Mouse (Mus musculus): ENCODE data around the gene Cubn. TPM values are rescaled to one million over a fixed set of nuclear protein-coding genes. Genes with fewer than 3 reads are reported as not detected.

Gene Cubn
- polyA plus RNA-seq, 1 experiment from 2014 or later: 5.2 TPM

DNA sequence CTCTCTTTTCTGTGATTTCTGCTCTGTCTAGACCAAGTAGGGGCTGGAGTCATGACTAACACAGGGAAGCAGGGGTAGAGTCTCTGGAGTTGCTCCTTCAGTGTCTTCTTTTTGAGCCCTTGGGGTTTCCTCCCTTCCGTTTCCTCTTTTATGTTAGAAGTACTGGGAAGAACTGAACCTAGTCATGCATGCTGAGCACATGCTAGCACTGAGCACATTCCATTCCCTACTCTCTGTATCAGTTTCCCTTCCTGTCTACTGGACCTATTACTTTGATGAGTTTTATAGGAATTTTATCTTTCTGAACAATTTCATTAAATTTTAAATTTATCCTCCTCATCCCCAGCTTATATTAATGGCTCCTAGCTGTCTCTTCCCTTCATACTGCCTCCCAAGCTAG lies 52.6 kb downstream of the Cubn start:
- Histone ChIP-seq H3K9ac (ENCODE audit: low read length) (no peak overlapping the region), H3K27ac (ENCODE audit: low read depth) (no peak overlapping the region), H3K27me3 (replicated peaks; ENCODE audit: control insufficient read depth, insufficient read depth, low read length) (no peaks in the 10 kb centered on the region), H3K4me2 (ENCODE audit: low read length) (no peak overlapping the region), H3K4me3 (ENCODE audit: low read depth, low read length) (no peak overlapping the region), H3K9me3 (ENCODE audit: control insufficient read depth, low read length) (no peaks in the 10 kb centered on the region), H3K36me3 (ENCODE audit: control insufficient read depth, insufficient read depth, low read length) (no peaks in the 10 kb centered on the region), H3K4me1 (replicated peaks; ENCODE audit: control insufficient read depth, insufficient read depth, low read length) (no peaks in the 10 kb centered on the region)
- DNase-seq (ENCODE audit: low spot score): no peak
- 82% methylated on average over 1 of the region's 1 CpGs for WGBS
- ATAC-seq (replicated peaks; ENCODE audit: low FRiP score, low TSS enrichment, low read depth): no peak

GRCm38 (mm10) chr2:13438275-13438845 lies 53.3 kb downstream of the Cubn start:
- no peak for DNase-seq (ENCODE audit: low spot score)
- no peak overlapping the region for H3K9ac ChIP-seq (ENCODE audit: low read length)
- WGBS: 81% methylated on average over 3 of the region's 3 CpGs
- H3K27me3 ChIP-seq (replicated peaks; ENCODE audit: control insufficient read depth, insufficient read depth, low read length): no peaks in the 10 kb centered on the region
- H3K27ac ChIP-seq (ENCODE audit: low read depth): no peak overlapping the region
- H3K9me3 ChIP-seq (ENCODE audit: control insufficient read depth, low read length): no peaks in the 10 kb centered on the region
- no peak overlapping the region for H3K4me2 ChIP-seq (ENCODE audit: low read length)
- H3K36me3 ChIP-seq (ENCODE audit: control insufficient read depth, insufficient read depth, low read length): no peaks in the 10 kb centered on the region
- H3K4me3 ChIP-seq (ENCODE audit: low read depth, low read length): no peak overlapping the region
- ATAC-seq (replicated peaks; ENCODE audit: low FRiP score, low TSS enrichment, low read depth): no peak
- H3K4me1 ChIP-seq (replicated peaks; ENCODE audit: control insufficient read depth, insufficient read depth, low read length): no peaks in the 10 kb centered on the region

GRCm38 (mm10) chr2:13432002-13432401 lies 59.6 kb downstream of the Cubn start:
- Histone ChIP-seq H3K9me3 (ENCODE audit: control insufficient read depth, low read length) (no peaks in the 10 kb centered on the region), H3K27me3 (replicated peaks; ENCODE audit: control insufficient read depth, insufficient read depth, low read length) (no peaks in the 10 kb centered on the region), H3K4me3 (ENCODE audit: low read depth, low read length) (no peak overlapping the region), H3K9ac (ENCODE audit: low read length) (no peak overlapping the region), H3K4me1 (replicated peaks; ENCODE audit: control insufficient read depth, insufficient read depth, low read length) (no peaks in the 10 kb centered on the region), H3K36me3 (ENCODE audit: control insufficient read depth, insufficient read depth, low read length) (no peaks in the 10 kb centered on the region), H3K4me2 (ENCODE audit: low read length) (no peak overlapping the region), H3K27ac (ENCODE audit: low read depth) (no peak overlapping the region)
- 76% methylated on average over 4 of the region's 4 CpGs for WGBS
- ATAC-seq (replicated peaks; ENCODE audit: low FRiP score, low TSS enrichment, low read depth) (no peak), DNase-seq (ENCODE audit: low spot score) (no peak)

DNA sequence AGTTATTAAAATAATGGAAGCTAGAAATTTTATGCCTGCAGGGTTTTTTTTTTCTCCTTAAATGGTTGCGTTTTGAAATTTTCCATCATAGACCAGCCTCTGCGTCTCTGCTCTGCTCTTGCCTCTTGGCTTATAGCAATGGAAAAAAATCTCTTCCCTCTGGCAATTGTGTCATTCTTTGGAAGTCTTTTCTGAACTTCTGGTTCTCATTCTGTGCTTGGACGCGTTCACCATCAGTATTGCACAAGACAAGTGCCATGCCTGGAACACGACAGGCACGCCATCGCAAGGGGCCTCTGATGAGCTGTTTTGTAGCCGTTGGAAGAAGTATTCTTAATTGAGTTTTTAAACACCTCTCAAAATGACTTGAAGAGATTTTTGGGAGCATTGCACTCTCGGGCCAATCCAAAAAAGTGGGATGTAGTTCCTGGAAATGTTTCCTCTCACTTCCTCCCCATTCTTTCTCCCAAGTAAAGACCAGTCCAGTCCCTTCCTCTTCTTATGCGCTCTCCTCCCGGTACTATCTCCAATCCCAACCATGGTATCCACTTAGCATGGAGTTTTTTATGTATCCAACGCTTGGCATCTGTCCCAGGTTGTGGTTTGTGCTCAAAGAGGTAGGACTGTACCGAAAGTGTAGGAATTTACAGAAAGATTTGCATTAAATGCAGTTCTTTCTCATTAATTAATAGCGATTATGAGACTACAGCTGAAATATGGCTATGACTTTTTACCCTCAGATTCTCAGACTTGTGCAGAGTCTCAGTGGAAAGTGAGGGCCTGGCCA lies 69.4 kb downstream of the Cubn start:
- DNase-seq (ENCODE audit: low spot score): no peak

DNA sequence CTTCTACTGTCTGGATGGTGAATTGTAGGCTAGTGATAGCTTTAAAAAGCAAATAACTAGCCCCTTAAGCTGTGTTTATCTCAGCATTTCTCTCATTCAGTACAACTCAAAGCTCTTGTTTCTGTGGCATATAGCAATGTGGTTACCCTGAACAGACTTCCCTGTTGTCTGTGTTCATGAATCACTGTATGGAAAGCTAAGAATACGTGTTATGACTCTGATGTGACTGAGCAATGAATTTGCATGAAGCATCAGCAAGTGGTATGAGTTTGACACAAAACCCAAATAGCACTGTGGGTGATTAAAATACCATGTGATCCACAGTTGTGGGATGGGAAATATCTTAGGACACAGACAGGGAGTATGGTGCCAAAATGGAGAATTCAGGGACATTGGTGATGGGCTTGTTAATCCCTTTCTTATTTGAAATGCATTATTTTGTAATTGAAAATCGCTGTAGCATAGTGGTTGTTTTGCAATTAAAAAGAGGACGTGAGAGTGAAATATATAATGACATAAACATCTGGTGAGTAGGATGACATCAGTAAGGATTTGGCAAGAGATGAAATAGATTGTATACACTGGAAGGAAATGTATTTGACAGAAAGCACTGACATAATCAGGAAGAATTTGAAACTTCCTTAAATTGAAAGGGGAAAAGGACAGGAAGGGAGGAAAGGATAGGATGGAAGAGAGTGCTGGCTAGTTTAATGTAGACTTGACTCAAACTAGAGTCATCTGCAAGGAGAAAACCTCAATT lies 74.7 kb downstream of the Cubn start:
- no peak overlapping the region for H3K4me2 ChIP-seq (ENCODE audit: low read length)
- no peak overlapping the region for H3K4me3 ChIP-seq (ENCODE audit: low read depth, low read length)
- no peak for DNase-seq (ENCODE audit: low spot score)
- no peak for ATAC-seq (replicated peaks; ENCODE audit: low FRiP score, low TSS enrichment, low read depth)
- 0 out of 2 replicates have a peak, but pooled peaks cover 3% of the 10 kb centered on the region for H3K4me1 ChIP-seq (replicated peaks; ENCODE audit: control insufficient read depth, insufficient read depth, low read length)
- 70% methylated on average over 3 of the region's 3 CpGs for WGBS
- H3K36me3 ChIP-seq (ENCODE audit: control insufficient read depth, insufficient read depth, low read length): no peaks in the 10 kb centered on the region
- H3K27ac ChIP-seq (ENCODE audit: low read depth): no peak overlapping the region
- no peak overlapping the region for H3K9ac ChIP-seq (ENCODE audit: low read length)
- no peaks in the 10 kb centered on the region for H3K9me3 ChIP-seq (ENCODE audit: control insufficient read depth, low read length)
- H3K27me3 ChIP-seq (replicated peaks; ENCODE audit: control insufficient read depth, insufficient read depth, low read length): no peaks in the 10 kb centered on the region

More for the DNA sequence above, 69.4 kb downstream of the Cubn start:
- Histone ChIP-seq H3K27me3 (replicated peaks; ENCODE audit: control insufficient read depth, insufficient read depth, low read length) (no peaks in the 10 kb centered on the region), H3K9ac (ENCODE audit: low read length) (no peak overlapping the region), H3K4me2 (ENCODE audit: low read length) (no peak overlapping the region), H3K36me3 (ENCODE audit: control insufficient read depth, insufficient read depth, low read length) (no peaks in the 10 kb centered on the region), H3K27ac (ENCODE audit: low read depth) (no peak overlapping the region), H3K9me3 (ENCODE audit: control insufficient read depth, low read length) (no peaks in the 10 kb centered on the region), H3K4me3 (ENCODE audit: low read depth, low read length) (no peak overlapping the region), H3K4me1 (replicated peaks; ENCODE audit: control insufficient read depth, insufficient read depth, low read length) (no peaks in the 10 kb centered on the region)
- WGBS: 89% methylated on average over 14 of the region's 14 CpGs
- ATAC-seq (replicated peaks; ENCODE audit: low FRiP score, low TSS enrichment, low read depth): no peak

DNA sequence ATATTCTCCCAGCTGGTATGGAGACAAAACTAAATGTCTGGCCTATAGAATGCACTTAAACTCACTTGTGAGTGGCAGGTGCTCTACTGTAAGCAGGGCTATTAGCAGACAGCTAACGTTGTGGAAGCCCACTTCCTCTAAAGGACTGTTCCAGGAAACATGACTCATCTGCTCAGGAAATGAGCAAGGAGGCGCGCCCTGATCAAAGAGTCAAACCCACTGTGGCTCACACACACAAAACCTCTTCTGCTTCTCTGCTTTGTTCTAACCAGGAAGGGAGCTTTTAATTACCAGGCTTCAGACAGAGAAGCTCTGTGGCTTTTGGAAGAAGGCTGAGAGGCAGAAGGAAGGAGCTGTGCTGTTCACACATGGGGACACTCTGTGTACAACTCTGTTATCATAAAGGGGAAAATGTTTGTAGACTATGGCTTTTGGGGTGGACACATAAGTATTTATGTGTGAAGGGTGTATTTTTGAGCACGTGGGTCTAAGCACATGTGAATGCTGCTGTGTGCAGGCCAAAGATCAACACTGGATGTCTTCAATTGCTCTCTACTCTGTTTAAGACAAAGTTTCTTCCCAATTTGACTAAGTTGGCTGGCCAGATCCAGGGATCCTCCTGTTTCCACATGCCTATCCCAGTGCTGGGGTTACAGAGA lies 78.0 kb downstream of the Cubn start:
- WGBS: 48% methylated on average over 4 of the region's 4 CpGs
- peak; percentile 58 for DNase-seq (ENCODE audit: low spot score)

DNA sequence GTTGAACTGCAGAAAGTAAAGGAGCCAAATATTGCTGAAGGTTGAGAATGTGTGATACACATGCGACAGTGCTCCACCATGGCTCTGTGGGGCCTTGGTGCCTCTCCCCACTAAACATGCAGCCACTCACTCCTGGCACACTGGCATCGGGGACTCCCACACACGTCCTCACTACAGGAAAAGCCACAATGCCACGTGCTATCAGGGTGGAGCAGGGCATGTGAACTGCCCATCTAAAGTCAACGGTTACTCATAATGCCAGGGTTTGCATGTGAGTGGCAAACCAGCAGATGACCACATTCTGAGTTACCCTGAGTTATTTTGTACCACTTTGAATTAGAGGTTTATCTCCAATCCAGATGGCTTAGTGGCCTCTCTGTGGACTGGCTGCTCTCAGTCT lies 81.0 kb downstream of the Cubn start:
- Histone ChIP-seq H3K4me1 (replicated peaks; ENCODE audit: control insufficient read depth, insufficient read depth, low read length) (peaks cover 6% of the 10 kb centered on the region; the same call in 1 of the 2 replicates), H3K4me2 (ENCODE audit: low read length) (no peak overlapping the region), H3K9me3 (ENCODE audit: control insufficient read depth, low read length) (no peaks in the 10 kb centered on the region), H3K4me3 (ENCODE audit: low read depth, low read length) (no peak overlapping the region), H3K36me3 (ENCODE audit: control insufficient read depth, insufficient read depth, low read length) (no peaks in the 10 kb centered on the region), H3K27ac (ENCODE audit: low read depth) (no peak overlapping the region), H3K27me3 (replicated peaks; ENCODE audit: control insufficient read depth, insufficient read depth, low read length) (no peaks in the 10 kb centered on the region), H3K9ac (ENCODE audit: low read length) (no peak overlapping the region)
- WGBS: 87% methylated on average over 5 of the region's 5 CpGs
- no peak for ATAC-seq (replicated peaks; ENCODE audit: low FRiP score, low TSS enrichment, low read depth)
- no peak for DNase-seq (ENCODE audit: low spot score)

More for the DNA sequence above, 78.0 kb downstream of the Cubn start:
- Histone ChIP-seq H3K27ac (ENCODE audit: low read depth) (peak overlapping the region; percentile 65), H3K4me1 (replicated peaks; ENCODE audit: control insufficient read depth, insufficient read depth, low read length) (peaks cover 3% of the 10 kb centered on the region; the same call in 1 of the 2 replicates), H3K36me3 (ENCODE audit: control insufficient read depth, insufficient read depth, low read length) (no peaks in the 10 kb centered on the region), H3K9me3 (ENCODE audit: control insufficient read depth, low read length) (no peaks in the 10 kb centered on the region), H3K27me3 (replicated peaks; ENCODE audit: control insufficient read depth, insufficient read depth, low read length) (no peaks in the 10 kb centered on the region), H3K4me2 (ENCODE audit: low read length) (no peak overlapping the region), H3K9ac (ENCODE audit: low read length) (no peak overlapping the region), H3K4me3 (ENCODE audit: low read depth, low read length) (no peak overlapping the region)
- ATAC-seq (replicated peaks; ENCODE audit: low FRiP score, low TSS enrichment, low read depth): peak; percentile 55

- Histone ChIP-seq H3K27me3 (replicated peaks; ENCODE audit: control insufficient read depth, insufficient read depth, low read length) (no peaks in the 10 kb centered on the region), H3K4me3 (ENCODE audit: low read depth, low read length) (no peak overlapping the region), H3K9me3 (ENCODE audit: control insufficient read depth, low read length) (no peaks in the 10 kb centered on the region), H3K4me2 (ENCODE audit: low read length) (no peak overlapping the region), H3K36me3 (ENCODE audit: control insufficient read depth, insufficient read depth, low read length) (no peaks in the 10 kb centered on the region), H3K4me1 (replicated peaks; ENCODE audit: control insufficient read depth, insufficient read depth, low read length) (peaks cover 6% of the 10 kb centered on the region; the same call in 1 of the 2 replicates), H3K27ac (ENCODE audit: low read depth) (no peak overlapping the region), H3K9ac (ENCODE audit: low read length) (no peak overlapping the region)
- ATAC-seq (replicated peaks; ENCODE audit: low FRiP score, low TSS enrichment, low read depth) (no peak), DNase-seq (ENCODE audit: low spot score) (no peak)
- 73% methylated on average over 2 of the region's 2 CpGs for WGBS
These were observed 81.7 kb downstream of the Cubn start for GRCm38 (mm10) chr2:13409767-13410519.
